Mouse (Mus musculus) layer of hippocampus, adult 9-10 months (tissue): Measurements from ENCODE around the gene Cacnb1.

Experiments used
- DNase-seq: peaks from one replicate; pipeline ENCODE4 v3.0.0; 2022; ENCODE audit warnings: low spot score

Gene Cacnb1

DNA sequence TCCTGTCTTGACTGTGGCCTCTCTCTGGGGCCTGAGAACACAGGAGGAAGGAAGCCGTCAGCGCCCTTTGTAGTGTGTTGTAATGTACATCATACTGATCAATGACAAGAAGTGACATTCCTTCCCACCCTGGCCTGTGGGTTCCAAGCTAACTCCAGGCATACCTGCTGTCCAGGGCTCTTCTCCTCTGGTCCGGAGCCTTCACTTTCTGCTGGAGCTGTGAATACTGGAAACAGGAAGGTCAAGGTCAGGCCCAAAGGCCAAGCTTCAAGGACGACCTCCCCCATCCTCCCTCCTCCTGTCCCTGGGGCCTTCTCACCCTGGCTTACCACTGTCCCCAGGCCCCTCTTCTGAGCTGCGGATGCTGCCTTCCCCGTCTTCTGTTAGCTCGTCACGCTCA, 18.1 kb upstream of the Cacnb1 start:
- no peak for DNase-seq

DNA sequence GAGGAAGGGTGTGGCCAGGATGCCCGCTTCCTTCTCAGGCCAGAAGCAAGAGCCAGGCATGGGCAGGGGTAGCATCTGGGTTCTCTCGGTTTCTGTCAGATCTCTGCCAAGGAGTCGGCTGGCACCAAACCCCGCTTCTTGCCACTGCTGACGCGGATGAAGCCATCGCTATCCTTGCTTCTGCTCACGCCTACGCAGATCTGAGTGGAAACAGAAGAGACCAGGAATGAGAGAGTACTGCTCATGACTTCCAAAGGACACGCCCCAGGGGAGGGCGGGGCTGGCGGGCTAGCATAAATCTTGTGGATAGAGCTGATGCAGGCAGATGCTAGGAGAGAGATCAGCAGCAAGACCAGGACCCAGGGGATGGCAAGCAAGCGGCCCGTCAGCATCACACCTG, 15.0 kb upstream of the Cacnb1 start:
- DNase-seq = no peak

DNA sequence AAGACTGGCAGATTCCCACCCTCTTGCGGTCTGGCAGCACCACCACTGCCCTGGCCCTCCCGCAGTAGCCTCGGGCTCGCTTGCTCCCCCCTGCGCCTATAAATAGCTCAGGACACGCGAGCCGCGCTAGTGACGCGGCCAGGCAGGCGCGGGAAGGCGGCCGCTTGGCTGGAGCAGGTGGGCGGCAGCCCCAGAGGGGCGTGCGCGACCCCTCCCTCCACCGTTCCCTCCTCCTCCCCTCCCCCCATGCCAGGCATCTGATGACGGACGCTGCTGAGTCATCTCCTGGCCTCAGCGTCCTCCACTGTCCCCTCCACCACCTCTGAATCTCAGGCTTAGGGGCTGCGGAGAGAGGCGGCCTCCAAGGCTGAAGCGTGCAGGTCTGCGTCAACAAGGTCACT, 13.1 kb upstream of the Cacnb1 start:
- no peak for DNase-seq

DNA sequence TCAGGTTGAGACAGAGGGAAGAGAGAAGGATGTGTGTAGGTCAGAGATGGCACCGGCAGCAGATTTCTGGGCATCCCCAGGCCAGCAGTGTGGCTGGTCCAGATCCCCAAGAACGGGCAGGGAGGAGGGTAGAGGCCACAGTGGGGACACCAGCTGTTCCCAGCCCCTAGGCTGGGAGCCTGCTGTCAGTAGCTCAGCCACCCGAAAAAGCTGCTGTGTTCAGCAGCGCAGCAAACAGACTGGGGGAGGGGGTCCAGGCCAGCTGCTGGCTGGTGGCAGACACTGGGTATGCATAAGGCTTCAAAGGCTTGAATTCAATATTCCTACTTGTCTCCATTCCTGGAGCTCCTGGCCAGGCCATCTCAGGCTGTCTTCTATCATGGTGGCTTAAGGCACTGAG, 12.0 kb upstream of the Cacnb1 start:
- no peak for DNase-seq

DNA sequence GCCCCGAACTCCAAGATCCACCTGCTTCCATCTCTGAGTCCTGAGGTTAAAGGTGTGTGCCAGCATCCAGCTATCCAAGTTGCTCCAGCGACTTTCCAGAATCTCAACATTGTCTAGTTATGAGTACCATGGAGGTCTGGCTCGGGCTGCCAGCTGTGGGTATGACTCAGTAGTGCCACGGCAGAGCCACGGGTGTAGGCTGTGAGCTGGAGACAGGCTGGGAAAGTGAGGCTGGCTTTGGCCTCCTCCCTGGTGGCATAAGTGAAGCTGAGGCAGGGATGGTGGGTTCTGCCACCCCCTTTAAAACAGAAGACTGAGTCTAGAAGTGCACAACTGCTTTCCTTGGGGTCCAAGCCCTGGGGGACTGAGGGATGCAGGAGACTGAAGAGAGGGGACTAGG, 11.2 kb upstream of the Cacnb1 start:
- DNase-seq = no peak

DNA sequence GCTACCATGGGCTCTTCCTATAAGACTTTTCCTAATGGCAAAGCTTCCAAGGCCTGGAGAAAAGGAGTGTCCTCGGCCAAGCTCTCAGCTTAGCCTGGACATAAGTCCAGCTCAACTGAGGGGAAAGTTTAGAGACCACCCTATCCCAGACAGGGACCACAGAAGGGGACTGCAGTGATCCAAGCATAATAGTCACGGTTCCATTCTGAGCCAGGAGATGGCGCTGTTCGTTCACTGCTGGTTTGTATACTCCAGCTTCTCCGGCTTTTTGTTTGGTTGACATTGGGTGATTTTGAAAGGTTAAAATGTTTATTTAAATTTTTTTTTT, 8.6 kb upstream of the Cacnb1 start:
- DNase-seq = peak; percentile 69

DNA sequence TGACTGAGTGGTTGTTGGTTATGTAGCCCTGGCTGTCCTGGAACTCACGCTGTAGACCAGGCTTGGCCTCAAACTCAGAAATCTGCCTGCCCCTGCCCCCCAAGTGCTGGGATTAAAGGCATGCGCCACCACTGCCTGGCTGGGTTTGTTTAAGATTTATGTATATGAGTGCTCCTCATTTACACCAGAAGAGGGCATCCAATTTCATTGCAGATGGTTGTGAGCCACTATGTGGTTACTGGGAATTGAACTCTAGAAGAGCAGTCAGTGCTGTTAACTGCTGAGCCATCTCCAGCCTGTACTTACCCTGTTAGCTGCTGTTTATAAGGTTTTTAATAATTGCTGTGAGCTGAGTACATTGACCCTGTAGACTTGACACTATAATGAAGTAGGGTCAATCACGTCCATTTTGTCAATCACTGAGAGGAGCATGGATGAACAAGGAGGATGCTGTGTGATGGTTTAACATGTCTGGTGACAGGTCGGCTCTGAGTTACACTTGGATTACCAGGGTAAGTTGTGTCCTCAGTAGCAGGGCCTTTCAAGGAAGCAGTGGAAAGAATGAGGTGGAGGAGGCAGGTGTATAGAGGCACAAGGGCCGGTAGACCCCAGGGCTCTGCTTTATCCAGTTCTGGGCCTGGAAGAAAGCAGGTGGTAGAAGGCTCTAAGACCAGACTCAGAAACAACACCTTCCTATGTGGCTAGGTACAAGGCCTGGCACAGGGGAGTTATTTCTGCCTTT, 8.0 kb upstream of the Cacnb1 start:
- no peak for DNase-seq

DNA sequence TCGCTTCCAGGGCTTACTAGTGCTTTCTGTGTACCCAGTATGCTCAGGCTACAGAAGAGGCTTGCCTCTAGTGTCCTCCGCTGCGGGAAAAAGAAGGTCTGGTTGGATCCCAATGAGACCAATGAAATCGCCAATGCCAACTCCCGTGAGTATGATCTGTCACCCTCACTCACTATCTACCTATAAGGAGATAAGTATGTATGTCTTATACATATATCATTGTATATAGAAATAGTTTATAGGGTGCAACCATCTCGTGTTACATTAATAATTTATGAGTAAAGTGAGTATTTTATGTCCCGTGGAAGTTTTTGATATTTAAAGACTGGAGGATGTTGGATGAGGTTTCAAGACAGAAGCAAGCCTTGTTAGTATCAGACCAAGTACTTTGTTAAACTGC, 5.0 kb upstream of the Cacnb1 start:
- DNase-seq = no peak

DNA sequence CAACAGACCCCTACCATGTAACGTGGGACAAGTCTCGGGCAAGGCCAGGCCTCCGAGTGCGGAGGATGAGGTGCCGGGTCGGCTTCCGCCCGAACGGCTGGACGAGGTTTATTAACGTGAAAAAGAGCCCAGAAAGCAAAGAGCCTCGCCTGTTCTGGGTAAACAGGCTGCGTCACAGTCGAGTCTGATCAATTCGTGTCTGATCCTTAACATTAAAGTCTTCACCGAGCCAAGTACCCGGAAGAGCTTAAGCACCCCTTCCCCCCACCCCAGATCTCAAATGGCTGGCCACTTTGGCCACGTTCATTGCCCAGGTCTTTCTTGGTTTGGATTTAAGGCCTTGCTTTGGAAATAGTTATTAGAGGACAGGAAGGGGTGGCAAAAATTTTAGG, 4.5 kb upstream of the Cacnb1 start:
- DNase-seq = no peak

DNA sequence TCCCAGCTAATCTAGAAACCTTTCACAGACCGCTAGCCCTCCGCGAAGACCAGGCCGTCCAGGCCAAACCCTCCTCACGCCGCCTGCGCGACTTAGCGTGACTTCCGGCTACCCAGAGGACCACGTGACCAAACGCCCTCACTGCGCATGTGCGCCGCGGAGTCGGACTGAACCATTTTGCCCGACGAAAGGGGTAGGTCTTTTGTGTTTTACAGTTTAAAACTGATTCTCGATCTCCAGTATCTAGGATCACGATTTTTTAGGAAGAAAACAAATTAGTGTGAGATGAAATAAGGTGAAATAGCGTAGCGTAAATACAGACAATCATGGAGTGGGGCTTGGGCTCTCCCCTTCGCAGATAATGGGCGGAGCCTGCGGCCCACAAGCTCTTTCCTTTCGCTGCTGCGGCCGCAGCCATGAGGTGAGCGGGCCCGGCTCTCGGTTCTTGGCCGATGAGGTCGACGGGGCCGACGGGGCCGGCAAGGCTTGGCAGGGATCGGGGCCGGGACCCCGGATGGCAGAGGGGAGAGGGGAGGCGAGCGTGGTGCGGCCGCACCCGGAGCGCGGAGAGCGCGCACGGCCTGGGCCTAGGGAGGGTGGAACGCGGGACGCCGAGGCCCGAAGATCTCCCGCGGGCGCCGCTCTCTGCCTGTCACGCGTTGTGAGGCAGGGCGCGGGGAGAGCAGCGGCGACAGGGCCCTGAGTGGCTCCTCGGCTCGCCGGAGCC, 3.9 kb upstream of the Cacnb1 start, which contains the start of gene Rpl19:
Gene Rpl19 (plus strand): TSS at position 141 of the 727 bp plus-strand sequence.
- DNase-seq = peak; percentile 94

DNA sequence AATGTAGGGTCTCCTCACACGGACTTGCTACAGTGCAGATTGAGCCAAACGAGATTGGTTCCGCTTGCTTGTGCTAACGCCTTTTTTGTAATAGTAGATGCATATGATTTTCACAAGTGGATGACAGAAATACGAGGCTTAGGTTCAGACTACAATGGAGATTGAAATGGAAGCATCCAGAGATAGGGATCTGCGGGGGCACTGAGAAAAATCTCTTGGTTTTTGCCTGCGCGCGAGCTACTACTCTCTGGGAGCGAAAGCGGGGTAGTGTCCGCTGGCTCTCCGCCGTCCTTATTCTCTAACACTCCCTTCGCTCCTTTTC, 3.4 kb upstream of the Cacnb1 start:
- DNase-seq = no peak

DNA sequence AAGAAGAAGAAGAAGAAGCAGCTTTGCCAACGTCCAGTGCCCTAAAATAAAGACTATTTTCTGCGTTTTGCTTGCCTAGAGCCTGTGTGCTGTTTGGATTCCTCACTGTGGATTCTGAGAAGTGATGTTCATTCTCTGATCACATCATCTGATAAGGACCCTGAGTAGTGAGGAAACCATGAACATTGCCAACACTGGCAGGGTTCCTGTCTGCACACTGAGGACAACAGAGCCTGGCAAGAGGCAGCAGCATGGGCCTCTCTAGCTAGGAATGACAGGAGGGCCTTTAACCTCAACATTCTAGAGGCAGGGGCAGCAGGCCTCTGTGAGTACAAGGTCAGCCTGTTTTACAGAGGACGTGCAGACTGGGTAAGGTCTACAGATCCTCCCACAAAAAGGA, 1.7 kb upstream of the Cacnb1 start:
- DNase-seq = no peak

DNA sequence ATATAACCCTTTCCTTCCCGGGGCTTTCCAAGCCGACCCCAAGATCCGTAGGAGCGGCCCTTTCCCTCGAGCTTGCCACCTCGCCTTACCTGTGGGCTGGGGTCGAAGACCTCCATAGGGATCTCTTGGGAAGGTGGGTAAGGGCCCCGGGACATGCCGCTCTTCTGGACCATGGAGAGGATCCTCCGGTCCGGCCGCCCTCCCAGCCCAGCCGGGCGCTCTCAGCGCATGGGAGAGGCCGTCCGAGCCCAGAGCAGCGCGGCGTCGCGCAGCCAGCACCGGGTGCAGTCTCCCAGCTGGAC, 630 bp downstream of the Cacnb1 start:
- DNase-seq = no peak

DNA sequence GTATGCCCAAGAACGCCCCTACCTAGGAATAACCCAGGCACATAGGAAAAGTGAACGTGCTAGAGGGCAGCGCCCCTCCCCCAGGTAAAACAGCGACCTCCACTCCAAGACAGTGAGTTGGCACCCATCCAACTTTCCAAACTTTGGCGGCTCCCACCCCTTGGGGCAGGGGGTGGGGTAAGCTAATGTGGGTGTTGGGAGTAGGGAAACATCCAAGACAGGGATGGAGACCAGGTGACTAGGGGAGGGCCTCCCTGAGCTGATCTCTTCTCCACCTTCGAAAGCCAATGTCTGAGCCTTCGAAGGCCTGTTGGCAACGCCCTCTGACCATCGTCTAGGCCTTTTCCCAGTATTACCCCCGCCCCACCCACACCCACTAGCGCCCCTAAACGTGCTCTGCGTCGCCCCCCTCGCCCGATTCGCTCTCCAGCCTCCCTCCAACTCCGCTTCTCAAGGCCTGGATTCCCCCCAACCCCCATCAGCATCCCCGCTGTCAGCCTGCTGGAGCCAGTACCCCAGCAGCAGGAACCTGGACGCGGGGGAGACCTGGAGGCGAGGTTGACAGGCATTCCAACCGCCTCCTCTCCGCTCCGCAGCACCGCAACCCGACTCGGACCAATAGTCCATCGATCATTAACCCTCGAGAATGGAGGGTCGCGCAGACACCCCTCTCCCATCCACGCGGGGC, 1.1 kb downstream of the Cacnb1 start:
- no peak for DNase-seq

DNA sequence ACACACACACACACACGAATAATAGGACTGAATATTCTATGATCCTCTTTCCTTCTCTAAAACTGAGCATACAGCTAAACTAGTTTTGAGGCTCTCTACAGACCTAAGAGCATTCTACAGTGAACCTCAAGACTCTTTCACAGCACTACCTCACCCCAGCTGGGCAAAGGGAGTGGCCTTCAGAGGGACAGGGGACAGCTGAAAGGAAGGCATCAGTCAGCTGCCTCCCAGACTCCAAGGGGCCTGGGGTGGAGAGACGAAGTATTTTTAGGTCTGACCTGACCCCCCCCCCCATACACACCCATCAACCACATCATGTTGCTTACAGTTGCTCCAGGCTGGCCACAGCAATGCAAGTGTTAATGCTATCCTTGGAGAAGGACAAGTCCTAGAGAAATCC, 1.7 kb downstream of the Cacnb1 start:
- no peak for DNase-seq

DNA sequence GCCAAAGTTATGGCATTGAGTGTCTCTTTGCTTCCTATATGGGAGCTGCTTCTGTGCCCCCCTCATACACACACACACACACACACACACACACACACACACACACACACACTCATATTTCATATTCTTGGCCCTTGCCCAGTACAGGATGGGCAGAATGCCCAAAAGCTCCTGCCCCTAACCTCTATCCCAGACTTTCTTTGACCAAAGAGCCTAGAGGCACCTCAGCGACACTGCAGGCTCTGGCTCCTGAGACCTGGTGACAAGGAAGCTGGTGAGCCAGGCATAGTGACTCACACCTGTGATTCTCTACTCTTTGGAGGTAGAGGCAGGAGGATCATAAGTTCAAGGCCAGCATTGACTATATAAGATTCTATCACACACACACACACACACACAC, 2.1 kb downstream of the Cacnb1 start:
- DNase-seq = no peak

DNA sequence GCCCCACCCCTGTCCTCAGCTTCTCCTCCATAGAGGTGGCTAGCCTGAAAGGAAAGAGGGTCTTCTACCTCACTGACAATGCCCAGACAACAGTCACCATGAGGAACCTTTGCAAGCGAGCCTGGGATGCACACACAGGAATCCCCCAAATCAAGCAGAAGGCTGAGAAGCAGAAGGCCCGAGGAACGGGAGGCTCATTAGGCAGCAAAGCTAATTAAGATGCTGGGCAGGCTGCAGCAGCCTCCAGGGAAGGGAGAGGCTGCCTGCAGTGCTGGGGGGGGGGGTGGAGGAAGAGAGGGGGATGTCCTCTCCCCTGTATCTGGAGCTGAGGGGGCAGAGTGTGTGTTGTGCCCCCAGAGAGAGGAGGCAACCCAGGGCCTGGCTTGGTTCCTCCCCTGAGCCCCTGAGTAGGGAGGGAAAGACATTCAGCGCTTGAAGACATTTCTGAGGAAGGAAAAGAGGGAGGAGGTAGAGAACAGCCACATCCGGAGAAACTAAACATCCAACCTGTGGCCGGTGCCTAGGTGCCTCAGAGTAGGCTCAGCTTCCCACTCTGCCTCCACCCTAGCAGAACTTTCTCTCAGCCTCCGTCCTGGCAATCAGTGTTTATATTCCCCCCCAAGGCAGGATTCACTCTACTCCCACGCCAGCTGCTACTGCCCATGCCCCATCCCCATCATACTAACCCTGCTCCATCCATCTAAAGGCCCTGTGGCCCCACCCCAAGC, 2.8 kb downstream of the Cacnb1 start:
- DNase-seq = no peak

DNA sequence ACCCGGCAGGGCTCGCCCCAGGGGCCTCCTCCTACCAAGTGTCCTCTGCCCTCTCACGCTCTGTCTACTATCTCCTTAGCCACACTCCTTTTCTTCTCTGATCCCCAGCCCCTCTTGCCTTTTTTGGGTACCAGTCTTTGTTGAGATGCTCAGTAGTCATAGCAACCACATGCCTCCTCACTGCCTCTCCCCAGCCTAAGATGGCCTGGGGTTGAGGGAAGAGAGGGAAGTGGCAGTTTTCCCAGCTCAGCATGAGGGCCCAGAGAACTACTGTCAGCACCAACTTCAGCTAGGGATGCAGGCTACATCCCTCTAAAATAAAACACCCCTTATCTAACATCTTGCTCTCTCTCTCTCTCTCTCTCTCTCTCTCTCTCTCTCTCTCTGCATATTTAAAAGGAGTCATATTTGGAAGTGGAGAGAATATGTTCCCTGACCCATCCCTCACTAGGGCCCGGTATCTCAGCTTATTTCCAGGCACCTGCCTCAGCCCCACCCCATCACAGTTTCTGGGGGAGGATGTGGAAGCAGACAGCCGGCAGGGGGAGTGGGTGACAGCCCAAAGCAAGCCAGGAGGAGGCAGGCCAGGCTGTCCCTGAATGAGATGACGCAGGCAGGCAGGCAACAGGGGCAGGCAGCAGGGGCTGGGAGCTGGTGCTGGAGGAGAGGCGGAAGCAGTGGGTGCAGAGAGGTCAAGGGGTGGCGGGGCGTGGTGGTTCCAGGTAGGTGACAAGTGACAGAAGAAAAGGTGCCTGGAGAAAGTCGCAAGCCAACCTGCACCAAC, 3.8 kb downstream of the Cacnb1 start:
- no peak for DNase-seq

DNA sequence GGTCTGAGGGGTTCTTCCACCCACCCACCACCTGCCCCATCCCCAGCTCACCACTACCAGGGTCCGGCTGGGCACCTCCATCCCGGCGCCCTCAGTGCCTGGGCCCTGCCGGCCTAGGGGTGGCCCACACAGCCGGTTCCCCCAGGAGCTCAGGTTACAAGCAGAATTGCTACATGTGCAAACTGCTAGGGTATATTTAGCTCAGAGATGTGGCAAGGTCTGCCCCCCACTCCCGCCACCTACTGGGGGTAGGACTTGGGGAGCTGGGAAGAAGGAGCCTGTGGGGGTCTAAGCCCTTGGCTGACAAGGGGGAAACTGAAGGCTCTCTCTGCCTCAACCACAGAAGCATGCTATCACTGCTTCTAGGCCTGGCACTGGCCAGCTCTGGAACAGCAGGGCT, 4.6 kb downstream of the Cacnb1 start:
- no peak for DNase-seq

DNA sequence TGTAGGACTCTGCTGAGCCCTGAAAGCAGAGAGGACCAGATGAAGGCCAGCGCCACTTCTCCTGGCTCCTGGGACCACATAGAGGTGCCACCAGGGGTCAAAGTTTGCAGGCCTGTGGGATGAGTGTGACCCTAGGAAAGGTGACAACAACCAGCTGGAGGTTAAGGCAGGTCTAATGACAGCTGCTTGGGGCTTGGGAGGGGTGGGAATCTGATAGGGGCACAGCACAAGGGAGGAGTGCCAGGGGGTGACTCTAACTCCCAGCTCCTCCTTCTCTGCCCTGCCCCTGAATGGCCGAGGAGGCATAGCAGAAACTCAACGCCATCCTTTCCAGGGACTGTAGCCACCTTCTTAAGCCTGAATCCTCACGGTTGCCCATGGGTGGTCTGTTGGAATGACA, 6.0 kb downstream of the Cacnb1 start:
- DNase-seq = no peak

DNA sequence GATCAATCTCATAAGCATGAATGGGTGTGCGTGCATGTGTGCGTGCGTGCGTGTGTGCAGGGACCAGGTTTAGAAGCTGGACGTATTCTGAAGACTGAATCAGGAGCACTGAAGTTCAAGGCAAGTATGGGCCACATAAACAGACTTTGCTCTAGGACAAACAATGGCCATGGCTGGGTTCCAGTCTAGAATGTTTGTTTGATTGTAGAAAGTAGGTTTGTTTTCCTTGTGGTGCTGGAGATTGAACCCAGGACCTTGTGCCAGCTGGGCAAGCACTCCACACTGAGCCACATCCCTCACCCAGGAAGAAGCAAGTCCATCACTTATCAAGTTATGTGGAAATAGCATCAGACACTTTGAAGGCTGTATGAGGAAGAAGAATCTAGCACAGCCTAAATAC, 6.7 kb downstream of the Cacnb1 start:
- DNase-seq = no peak

DNA sequence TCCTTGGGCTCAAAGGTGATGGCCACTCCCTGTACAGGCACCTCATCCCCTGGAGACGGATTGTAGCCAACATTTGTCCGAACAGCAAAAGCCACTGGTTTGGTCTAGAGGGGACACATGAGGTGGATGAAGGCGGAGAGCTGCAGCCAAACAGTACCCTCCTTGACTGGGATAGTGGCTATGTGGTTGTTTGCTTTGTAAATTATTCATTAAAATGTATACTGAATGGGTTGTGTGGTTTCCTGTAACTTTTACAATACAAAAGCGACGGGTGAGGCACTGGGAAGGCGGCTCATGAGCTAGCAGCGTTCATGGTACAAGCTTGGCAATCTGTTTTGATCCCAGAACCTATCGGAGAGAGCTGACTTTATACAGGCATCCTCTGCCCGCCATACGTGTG, 10.0 kb downstream of the Cacnb1 start:
- DNase-seq = no peak
